Mouse (Mus musculus): ENCODE data around the gene Mettl7a3. TPM values are rescaled to one million over a fixed set of nuclear protein-coding genes. Genes with fewer than 3 reads are reported as not detected.
"Not testable (repeated sequence)": the region's sequence is repeated elsewhere in the genome, so short reads cannot be mapped to it uniquely, and the experiment has no call there.

The Mettl7a3 gene
- polyA plus RNA-seq, 1 experiment, result not detected

DNA sequence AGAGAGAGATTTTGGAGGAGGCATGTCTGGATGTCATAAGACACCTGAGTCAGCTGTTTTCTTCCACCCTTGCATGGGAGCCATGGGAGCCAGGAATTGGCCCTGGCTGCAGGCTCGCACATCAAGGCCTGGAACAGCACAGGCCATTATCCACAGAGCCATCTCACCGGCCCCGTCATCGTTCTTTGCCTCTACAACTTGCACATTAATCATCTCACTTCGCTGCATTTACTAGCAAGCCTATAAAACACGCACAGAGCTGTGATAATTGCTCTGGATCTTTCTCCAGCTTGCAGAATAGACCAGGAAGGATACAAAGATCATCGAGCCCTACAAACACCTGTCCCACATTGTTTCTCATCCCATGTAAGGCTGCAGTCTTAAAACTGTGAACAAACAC lies 4.0 kb upstream of the Mettl7a3 start:
- peaks cover 5% of the 10 kb centered on the region for H3K27me3 ChIP-seq (ENCODE audit: control insufficient read depth, insufficient read depth, insufficient read length)
- no peak overlapping the region for H3ac ChIP-seq (ENCODE audit: control insufficient read depth, insufficient read length)
- no peak for TF ChIP-seq USF1 (IDR thresholded peaks at IDR 0.05; ENCODE audit: low read depth)
- no peak for TF ChIP-seq MAX (IDR thresholded peaks at IDR 0.05; ENCODE audit: low read depth)
- no peak for TF ChIP-seq MYOD1 (IDR thresholded peaks at IDR 0.05; ENCODE audit: control insufficient read depth in 1 of 3, insufficient read length in 2 of 3, low read depth in 2 of 3)
- TF ChIP-seq POLR2A (IDR thresholded peaks at IDR 0.05; ENCODE audit: insufficient read length, low read depth), result no peak
- no peak for TF ChIP-seq MYOG (IDR thresholded peaks at IDR 0.05; ENCODE audit: control insufficient read depth in 1 of 3, insufficient read depth in 1 of 3, insufficient read length in 2 of 3, low read depth in 2 of 3)
- no peak for TF ChIP-seq SRF (IDR thresholded peaks at IDR 0.05; ENCODE audit: control insufficient read depth, insufficient read length, low read depth)
- TF ChIP-seq TCF3 (IDR thresholded peaks at IDR 0.05; ENCODE audit: insufficient read length, low read depth), result no peak
- TF ChIP-seq TCF12 (IDR thresholded peaks at IDR 0.05; ENCODE audit: insufficient read depth, poor library complexity, severe bottlenecking), result no peak
- TF ChIP-seq POLR2AphosphoS2 (IDR thresholded peaks at IDR 0.05; ENCODE audit: insufficient read length, low read depth), result no peak
- no peak for TF ChIP-seq CEBPB (IDR thresholded peaks at IDR 0.05; ENCODE audit: insufficient read depth, poor library complexity, severe bottlenecking)
- TF ChIP-seq E2F4 (IDR thresholded peaks at IDR 0.05; ENCODE audit: insufficient read depth), result no peak
- TF ChIP-seq REST (IDR thresholded peaks at IDR 0.05; ENCODE audit: insufficient read depth, insufficient read length), result no peak

GRCm38 (mm10) chr15:100332077-100332961 lies 2.4 kb upstream of the Mettl7a3 start:
- not testable (repeated sequence) for H3K27me3 ChIP-seq (ENCODE audit: control insufficient read depth, insufficient read depth, insufficient read length); H3K36me3 ChIP-seq (ENCODE audit: control insufficient read depth, insufficient read depth); H3K4me2 ChIP-seq (ENCODE audit: low read depth); H3K4me3 ChIP-seq; H3ac ChIP-seq (ENCODE audit: control insufficient read depth, insufficient read length); H3K79me2 ChIP-seq (ENCODE audit: control insufficient read depth, insufficient read depth)

More for the DNA sequence above, 4.0 kb upstream of the Mettl7a3 start:
- Histone ChIP-seq H3K4me3 (no peak overlapping the region), H3K4me2 (ENCODE audit: low read depth) (no peak overlapping the region), H3K36me3 (ENCODE audit: control insufficient read depth, insufficient read depth) (no peaks in the 10 kb centered on the region), H3K79me2 (ENCODE audit: control insufficient read depth, insufficient read depth) (no peaks in the 10 kb centered on the region)

DNA sequence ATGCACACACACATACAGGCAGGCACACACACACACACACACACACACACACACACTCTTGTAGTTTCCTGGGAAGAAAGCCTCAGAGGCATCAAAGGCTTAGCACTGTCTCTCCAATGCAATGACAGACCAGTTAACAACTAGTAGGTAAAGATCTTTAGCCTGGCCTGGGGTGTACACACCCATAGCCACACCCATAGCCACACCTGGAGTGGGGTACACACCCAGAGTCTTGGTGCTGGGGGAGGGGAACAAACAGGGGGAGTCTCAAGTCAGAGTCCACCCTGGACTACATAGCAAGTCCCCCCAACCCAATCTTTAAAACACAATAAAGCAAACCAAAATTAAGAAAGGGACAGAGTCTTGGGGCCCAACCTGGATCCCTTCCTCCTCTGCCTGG lies 2.6 kb downstream of the Mettl7a3 start:
- H3ac ChIP-seq (ENCODE audit: control insufficient read depth, insufficient read length); H3K79me2 ChIP-seq (ENCODE audit: control insufficient read depth, insufficient read depth); H3K36me3 ChIP-seq (ENCODE audit: control insufficient read depth, insufficient read depth); H3K27me3 ChIP-seq (ENCODE audit: control insufficient read depth, insufficient read depth, insufficient read length); H3K4me3 ChIP-seq; H3K4me2 ChIP-seq (ENCODE audit: low read depth): not testable (repeated sequence)

GRCm38 (mm10) chr15:100337847-100338246 lies 3.1 kb downstream of the Mettl7a3 start:
- H3K4me3 ChIP-seq; H3K27me3 ChIP-seq (ENCODE audit: control insufficient read depth, insufficient read depth, insufficient read length); H3K79me2 ChIP-seq (ENCODE audit: control insufficient read depth, insufficient read depth); H3K4me2 ChIP-seq (ENCODE audit: low read depth); H3ac ChIP-seq (ENCODE audit: control insufficient read depth, insufficient read length); H3K36me3 ChIP-seq (ENCODE audit: control insufficient read depth, insufficient read depth): not testable (repeated sequence)

GRCm38 (mm10) chr15:100341314-100341980 lies 6.7 kb downstream of the Mettl7a3 start:
- H3ac ChIP-seq (ENCODE audit: control insufficient read depth, insufficient read length); H3K27me3 ChIP-seq (ENCODE audit: control insufficient read depth, insufficient read depth, insufficient read length); H3K4me3 ChIP-seq; H3K36me3 ChIP-seq (ENCODE audit: control insufficient read depth, insufficient read depth); H3K4me2 ChIP-seq (ENCODE audit: low read depth); H3K79me2 ChIP-seq (ENCODE audit: control insufficient read depth, insufficient read depth): not testable (repeated sequence)

DNA sequence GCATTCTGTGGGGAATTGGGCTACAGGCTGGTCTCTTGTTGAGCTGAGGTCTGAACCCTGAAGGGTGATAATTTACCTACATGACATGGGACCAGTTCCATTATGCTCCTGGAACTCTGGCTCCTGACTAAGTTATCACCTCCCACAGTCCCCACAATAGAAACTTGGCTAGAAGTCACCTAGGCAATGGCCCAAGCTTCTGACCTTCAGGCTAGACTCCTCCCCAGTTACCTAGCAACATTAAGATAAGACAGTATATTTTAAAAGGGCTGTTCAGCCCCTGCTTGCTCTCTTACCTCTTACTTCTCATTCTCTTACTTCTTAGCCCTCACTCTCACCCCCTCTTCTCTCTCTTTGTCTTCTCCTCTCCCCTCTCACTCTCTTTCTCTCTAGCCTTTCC lies 10.8 kb downstream of the Mettl7a3 start:
- no peak for TF ChIP-seq E2F4 (IDR thresholded peaks at IDR 0.05; ENCODE audit: insufficient read depth)
- TF ChIP-seq REST (IDR thresholded peaks at IDR 0.05; ENCODE audit: insufficient read depth, insufficient read length), result no peak
- no peak for TF ChIP-seq POLR2AphosphoS2 (IDR thresholded peaks at IDR 0.05; ENCODE audit: insufficient read length, low read depth)
- no peak for TF ChIP-seq CEBPB (IDR thresholded peaks at IDR 0.05; ENCODE audit: insufficient read depth, poor library complexity, severe bottlenecking)
- no peak for TF ChIP-seq TCF12 (IDR thresholded peaks at IDR 0.05; ENCODE audit: insufficient read depth, poor library complexity, severe bottlenecking)
- TF ChIP-seq POLR2A (IDR thresholded peaks at IDR 0.05; ENCODE audit: insufficient read length, low read depth), result no peak
- no peak for TF ChIP-seq SRF (IDR thresholded peaks at IDR 0.05; ENCODE audit: control insufficient read depth, insufficient read length, low read depth)
- TF ChIP-seq TCF3 (IDR thresholded peaks at IDR 0.05; ENCODE audit: insufficient read length, low read depth), result no peak
- TF ChIP-seq MAX (IDR thresholded peaks at IDR 0.05; ENCODE audit: low read depth), result no peak
- TF ChIP-seq MYOG (IDR thresholded peaks at IDR 0.05; ENCODE audit: control insufficient read depth in 1 of 3, insufficient read depth in 1 of 3, insufficient read length in 2 of 3, low read depth in 2 of 3), result no peak
- TF ChIP-seq USF1 (IDR thresholded peaks at IDR 0.05; ENCODE audit: low read depth), result no peak
- no peak for TF ChIP-seq MYOD1 (IDR thresholded peaks at IDR 0.05; ENCODE audit: control insufficient read depth in 1 of 3, insufficient read length in 2 of 3, low read depth in 2 of 3)
- no peaks in the 10 kb centered on the region for H3K36me3 ChIP-seq (ENCODE audit: control insufficient read depth, insufficient read depth)
- no peak overlapping the region for H3ac ChIP-seq (ENCODE audit: control insufficient read depth, insufficient read length)

More for the DNA sequence above, 10.8 kb downstream of the Mettl7a3 start:
- Histone ChIP-seq H3K79me2 (ENCODE audit: control insufficient read depth, insufficient read depth) (no peaks in the 10 kb centered on the region), H3K4me2 (ENCODE audit: low read depth) (no peak overlapping the region), H3K27me3 (ENCODE audit: control insufficient read depth, insufficient read depth, insufficient read length) (peaks cover 4% of the 10 kb centered on the region), H3K4me3 (no peak overlapping the region)

All from myocyte (in vitro differentiated cells).